Mouse (Mus musculus): Measurements from ENCODE around the gene Ift46. TPM values are rescaled to one million over a fixed set of nuclear protein-coding genes. Genes with fewer than 3 reads are reported as not detected.

Ift46 gene
- polyA plus RNA-seq, 1 experiment from 2014 or later = 101 TPM

GRCm38 (mm10) chr9:44733671-44734523 is 33.8 kb upstream of the Ift46 start:
- 0 out of 2 replicates have a peak, but pooled peaks cover 2% of the 10 kb centered on the region for H3K27me3 ChIP-seq (replicated peaks; ENCODE audit: control insufficient read depth, insufficient read depth, low read length)
- H3K4me2 ChIP-seq (ENCODE audit: low read depth, low read length) = peak overlapping the region; percentile 96
- H3K4me1 ChIP-seq (ENCODE audit: control insufficient read depth, insufficient read depth, low read length) = peaks cover 25% of the 10 kb centered on the region
- H3K36me3 ChIP-seq (ENCODE audit: control insufficient read depth, insufficient read depth, low read length) = no peaks in the 10 kb centered on the region
- DNase-seq (ENCODE audit: low spot score) (no peak), ATAC-seq (ENCODE audit: low read depth) (peak; percentile 38)
- H3K27ac ChIP-seq (replicated peaks; ENCODE audit: low read depth, low read length) = peak overlapping the region; percentile 81
- peak overlapping the region; percentile 63 for H3K4me3 ChIP-seq (ENCODE audit: low read depth, low read length)
- no peaks in the 10 kb centered on the region for H3K9me3 ChIP-seq (ENCODE audit: control insufficient read depth, low read length)
- WGBS = 2% methylated on average over 54 of the region's 79 CpGs
- H3K9ac ChIP-seq (ENCODE audit: low read depth, low read length) = peak overlapping the region; percentile 74

GRCm38 (mm10) chr9:44734524-44735494 is 32.9 kb upstream of the Ift46 start, which contains the start of gene Phldb1:
Phldb1 (minus strand) TSS chr9:44735198.
- Histone ChIP-seq H3K27me3 (replicated peaks; ENCODE audit: control insufficient read depth, insufficient read depth, low read length) (0 out of 2 replicates have a peak, but pooled peaks cover 2% of the 10 kb centered on the region), H3K9ac (ENCODE audit: low read depth, low read length) (peak within 1 kb of the TSS; percentile 74), H3K4me3 (ENCODE audit: low read depth, low read length) (peak within 1 kb of the TSS; percentile 63), H3K4me1 (ENCODE audit: control insufficient read depth, insufficient read depth, low read length) (peaks cover 25% of the 10 kb centered on the region), H3K27ac (replicated peaks; ENCODE audit: low read depth, low read length) (peak within 1 kb of the TSS; percentile 81), H3K4me2 (ENCODE audit: low read depth, low read length) (peak within 1 kb of the TSS; percentile 96), H3K9me3 (ENCODE audit: control insufficient read depth, low read length) (no peaks in the 10 kb centered on the region), H3K36me3 (ENCODE audit: control insufficient read depth, insufficient read depth, low read length) (no peaks in the 10 kb centered on the region)
- WGBS = under 1% methylated on average over 38 of the region's 47 CpGs
- ATAC-seq (ENCODE audit: low read depth) = peak; percentile 84
- peak; percentile 89 for DNase-seq (ENCODE audit: low spot score)

- Histone ChIP-seq H3K4me1 (ENCODE audit: control insufficient read depth, insufficient read depth, low read length) (peaks cover 25% of the 10 kb centered on the region), H3K36me3 (ENCODE audit: control insufficient read depth, insufficient read depth, low read length) (no peaks in the 10 kb centered on the region), H3K27me3 (replicated peaks; ENCODE audit: control insufficient read depth, insufficient read depth, low read length) (0 out of 2 replicates have a peak, but pooled peaks cover 2% of the 10 kb centered on the region), H3K4me2 (ENCODE audit: low read depth, low read length) (0 out of 2 replicates have a peak overlapping the region, but pooled peaks have one; percentile 96), H3K9ac (ENCODE audit: low read depth, low read length) (no peak overlapping the region), H3K27ac (replicated peaks; ENCODE audit: low read depth, low read length) (0 out of 2 replicates have a peak overlapping the region, but pooled peaks have one; percentile 81), H3K4me3 (ENCODE audit: low read depth, low read length) (no peak overlapping the region), H3K9me3 (ENCODE audit: control insufficient read depth, low read length) (no peaks in the 10 kb centered on the region)
- ATAC-seq (ENCODE audit: low read depth) = no peak
- no peak for DNase-seq (ENCODE audit: low spot score)
- 67% methylated on average over 6 of the region's 6 CpGs for WGBS
Observed at GRCm38 (mm10) chr9:44735886-44736285, 31.8 kb upstream of the Ift46 start.

GRCm38 (mm10) chr9:44736301-44736700 is 31.4 kb upstream of the Ift46 start:
- Histone ChIP-seq H3K4me2 (ENCODE audit: low read depth, low read length) (no peak overlapping the region), H3K36me3 (ENCODE audit: control insufficient read depth, insufficient read depth, low read length) (peaks cover 3% of the 10 kb centered on the region; the same call in 1 of the 2 replicates), H3K9ac (ENCODE audit: low read depth, low read length) (no peak overlapping the region), H3K27ac (replicated peaks; ENCODE audit: low read depth, low read length) (0 out of 2 replicates have a peak overlapping the region, but pooled peaks have one; percentile 85), H3K9me3 (ENCODE audit: control insufficient read depth, low read length) (no peaks in the 10 kb centered on the region), H3K4me1 (ENCODE audit: control insufficient read depth, insufficient read depth, low read length) (peaks cover 25% of the 10 kb centered on the region), H3K4me3 (ENCODE audit: low read depth, low read length) (no peak overlapping the region), H3K27me3 (replicated peaks; ENCODE audit: control insufficient read depth, insufficient read depth, low read length) (0 out of 2 replicates have a peak, but pooled peaks cover 2% of the 10 kb centered on the region)
- whole genome bisulfite sequencing = 49% methylated on average over 2 of the region's 2 CpGs
- DNase-seq (ENCODE audit: low spot score) = no peak
- ATAC-seq (ENCODE audit: low read depth) = no peak

- no peak overlapping the region for H3K4me3 ChIP-seq (ENCODE audit: low read depth, low read length)
- H3K4me1 ChIP-seq (ENCODE audit: control insufficient read depth, insufficient read depth, low read length) = peaks cover 25% of the 10 kb centered on the region
- peaks cover 11% of the 10 kb centered on the region for H3K36me3 ChIP-seq (ENCODE audit: control insufficient read depth, insufficient read depth, low read length)
- H3K27me3 ChIP-seq (replicated peaks; ENCODE audit: control insufficient read depth, insufficient read depth, low read length) = 0 out of 2 replicates have a peak, but pooled peaks cover 2% of the 10 kb centered on the region
- H3K9me3 ChIP-seq (ENCODE audit: control insufficient read depth, low read length) = no peaks in the 10 kb centered on the region
- ATAC-seq (ENCODE audit: low read depth) = peak; percentile 31
- peak overlapping the region; percentile 85 for H3K27ac ChIP-seq (replicated peaks; ENCODE audit: low read depth, low read length)
- 18% methylated on average over 8 of the region's 8 CpGs for WGBS
- H3K9ac ChIP-seq (ENCODE audit: low read depth, low read length) = no peak overlapping the region
- peak overlapping the region; percentile 21; the same call in 1 of the 2 replicates for H3K4me2 ChIP-seq (ENCODE audit: low read depth, low read length)
- peak; percentile 78 for DNase-seq (ENCODE audit: low spot score)
Observed at GRCm38 (mm10) chr9:44737240-44737949, 30.3 kb upstream of the Ift46 start.

GRCm38 (mm10) chr9:44740663-44741192 is 27.0 kb upstream of the Ift46 start:
- no peaks in the 10 kb centered on the region for H3K27me3 ChIP-seq (replicated peaks; ENCODE audit: control insufficient read depth, insufficient read depth, low read length)
- peaks cover 44% of the 10 kb centered on the region for H3K36me3 ChIP-seq (ENCODE audit: control insufficient read depth, insufficient read depth, low read length)
- H3K27ac ChIP-seq (replicated peaks; ENCODE audit: low read depth, low read length) = no peak overlapping the region
- H3K4me3 ChIP-seq (ENCODE audit: low read depth, low read length) = no peak overlapping the region
- no peak for ATAC-seq (ENCODE audit: low read depth)
- DNase-seq (ENCODE audit: low spot score) = no peak
- no peak overlapping the region for H3K4me2 ChIP-seq (ENCODE audit: low read depth, low read length)
- 97% methylated on average over 1 of the region's 1 CpGs for WGBS
- peaks cover 13% of the 10 kb centered on the region; the same call in 1 of the 2 replicates for H3K4me1 ChIP-seq (ENCODE audit: control insufficient read depth, insufficient read depth, low read length)
- H3K9ac ChIP-seq (ENCODE audit: low read depth, low read length) = no peak overlapping the region
- no peaks in the 10 kb centered on the region for H3K9me3 ChIP-seq (ENCODE audit: control insufficient read depth, low read length)

GRCm38 (mm10) chr9:44745371-44745770 is 22.3 kb upstream of the Ift46 start:
- Histone ChIP-seq H3K27me3 (replicated peaks; ENCODE audit: control insufficient read depth, insufficient read depth, low read length) (no peaks in the 10 kb centered on the region), H3K4me2 (ENCODE audit: low read depth, low read length) (no peak overlapping the region), H3K9ac (ENCODE audit: low read depth, low read length) (no peak overlapping the region), H3K4me1 (ENCODE audit: control insufficient read depth, insufficient read depth, low read length) (no peaks in the 10 kb centered on the region), H3K9me3 (ENCODE audit: control insufficient read depth, low read length) (no peaks in the 10 kb centered on the region), H3K4me3 (ENCODE audit: low read depth, low read length) (no peak overlapping the region), H3K27ac (replicated peaks; ENCODE audit: low read depth, low read length) (no peak overlapping the region), H3K36me3 (ENCODE audit: control insufficient read depth, insufficient read depth, low read length) (peaks cover 89% of the 10 kb centered on the region)
- DNase-seq (ENCODE audit: low spot score) (no peak), ATAC-seq (ENCODE audit: low read depth) (no peak)
- 92% methylated on average over 7 of the region's 7 CpGs for WGBS

Data from embryonic facial prominence, embryonic 14.5 days (tissue).